Mouse (Mus musculus) adrenal gland, postnatal 14 days (tissue): ENCODE data around the gene Auts2. TPM values are rescaled to one million over a fixed set of nuclear protein-coding genes. Genes with fewer than 3 reads are reported as not detected.

Experiments
- DNase-seq: peaks from one replicate; pipeline ENCODE4 v3.0.0; 2021; ENCODE audit warnings: mixed read lengths
- total RNA-seq: library from RNA; stranded (reverse); gene quantifications from 2 replicates; pipeline ENCODE4 v1.2.3, GENCODE M21; 2021

Auts2 gene
- total RNA-seq, 1 experiment from 2014 or later, result 38.2 TPM

- no peak for DNase-seq
These were observed 941.0 kb downstream of the Auts2 start for GRCm38 (mm10) chr5:131601934-131602692.

GRCm38 (mm10) chr5:131600325-131601125, 942.6 kb downstream of the Auts2 start:
- DNase-seq, result peak; percentile 97

GRCm38 (mm10) chr5:131597503-131597902, 945.6 kb downstream of the Auts2 start:
- no peak for DNase-seq

GRCm38 (mm10) chr5:131596591-131596990, 946.6 kb downstream of the Auts2 start:
- DNase-seq, result no peak

- no peak for DNase-seq
These were observed 947.4 kb downstream of the Auts2 start for GRCm38 (mm10) chr5:131595730-131596129.

- no peak for DNase-seq
These were observed 948.5 kb downstream of the Auts2 start for GRCm38 (mm10) chr5:131594597-131594996.

GRCm38 (mm10) chr5:131593261-131593660, 949.9 kb downstream of the Auts2 start:
- DNase-seq, result no peak

GRCm38 (mm10) chr5:131589948-131590467, 953.1 kb downstream of the Auts2 start:
- no peak for DNase-seq

- no peak for DNase-seq
These were observed 956.8 kb downstream of the Auts2 start for GRCm38 (mm10) chr5:131586332-131586700.

GRCm38 (mm10) chr5:131585684-131586331, 957.3 kb downstream of the Auts2 start:
- DNase-seq, result no peak

GRCm38 (mm10) chr5:131584260-131585135, 958.6 kb downstream of the Auts2 start:
- no peak for DNase-seq

- DNase-seq, result no peak
These were observed 961.8 kb downstream of the Auts2 start for GRCm38 (mm10) chr5:131581110-131582050.

GRCm38 (mm10) chr5:131578737-131579136, 964.4 kb downstream of the Auts2 start:
- DNase-seq, result no peak

GRCm38 (mm10) chr5:131575733-131576265, 967.3 kb downstream of the Auts2 start:
- no peak for DNase-seq

GRCm38 (mm10) chr5:131575086-131575514, 968.0 kb downstream of the Auts2 start:
- DNase-seq, result no peak

- no peak for DNase-seq
These were observed 968.6 kb downstream of the Auts2 start for GRCm38 (mm10) chr5:131574469-131575085.

GRCm38 (mm10) chr5:131573296-131574177, 969.6 kb downstream of the Auts2 start:
- no peak for DNase-seq

GRCm38 (mm10) chr5:131566032-131566431, 977.1 kb downstream of the Auts2 start:
- peak; percentile 88 for DNase-seq
